Mouse (Mus musculus) T-helper 2 cell (primary cell): ENCODE measurements around the gene Tyk2.

Source experiments
- in situ Hi-C: fragments of 300-600 bp; cut with MboI, MseI; formaldehyde crosslinking; loops from one replicate; pipeline ENCODE4 v1.15.1; 2025; ENCODE audit warnings: high pct_unique_total_duplicates

The Tyk2 gene

GRCm38 (mm10) chr9:21121483-21121882 is 9.6 kb downstream of the Tyk2 start:
- in situ Hi-C loops = no loop called here

DNA sequence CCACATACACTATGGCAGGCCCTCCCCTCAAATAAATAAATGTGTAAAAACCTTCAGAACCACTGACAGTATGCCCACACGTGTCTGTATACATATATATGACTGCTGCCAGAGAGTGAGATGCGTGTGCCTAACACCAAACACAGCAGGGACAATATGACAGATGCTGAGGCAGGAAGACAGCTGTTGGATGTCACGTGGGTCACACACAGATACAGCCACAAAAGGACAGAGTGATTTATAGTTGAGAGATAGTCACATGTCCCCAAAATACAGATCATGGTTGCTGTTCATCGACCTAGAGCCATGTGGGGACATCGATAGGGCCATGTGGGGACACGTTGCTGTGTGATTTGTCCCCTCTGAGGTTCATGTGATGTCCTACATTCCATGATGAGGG is 14.0 kb downstream of the Tyk2 start:
- in situ Hi-C loops = loop anchor here (5.0 to 10.0 kb wide), 2 partner anchors 75 to 1258 kb away; no protein-coding TSS in a partner anchor

DNA sequence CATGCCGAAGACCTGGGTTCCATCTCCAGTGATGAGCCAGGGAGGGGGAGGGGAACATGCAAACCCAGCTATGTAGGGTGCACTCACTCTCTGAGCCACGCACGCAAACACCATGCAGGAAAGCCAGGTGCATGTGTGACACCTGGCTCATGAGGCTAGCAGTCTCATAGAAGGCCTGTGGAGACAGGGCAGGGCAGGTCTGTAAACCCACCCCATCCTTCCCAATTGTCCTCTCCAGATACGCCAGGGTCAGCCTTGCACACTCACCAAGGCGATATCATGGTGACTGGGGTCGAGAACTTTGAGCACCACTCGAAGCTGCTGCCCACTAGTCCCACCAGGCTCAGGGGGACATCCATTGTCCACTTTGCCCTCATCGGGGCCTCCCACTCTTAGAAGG is 15.9 kb downstream of the Tyk2 start:
- in situ Hi-C loops = loop anchor here (5.0 to 10.0 kb wide), 2 partner anchors 73 to 1260 kb away; no protein-coding TSS in a partner anchor

GRCm38 (mm10) chr9:21114190-21114589 is 16.9 kb downstream of the Tyk2 start:
- in situ Hi-C loops = loop anchor here (10.0 kb wide), 1 partner anchor 1261 kb away; no protein-coding TSS in a partner anchor

- in situ Hi-C loops = loop anchor here (10.0 kb wide), 1 partner anchor 1261 kb away; no protein-coding TSS in a partner anchor
Observed at GRCm38 (mm10) chr9:21113751-21114150, 17.3 kb downstream of the Tyk2 start.

DNA sequence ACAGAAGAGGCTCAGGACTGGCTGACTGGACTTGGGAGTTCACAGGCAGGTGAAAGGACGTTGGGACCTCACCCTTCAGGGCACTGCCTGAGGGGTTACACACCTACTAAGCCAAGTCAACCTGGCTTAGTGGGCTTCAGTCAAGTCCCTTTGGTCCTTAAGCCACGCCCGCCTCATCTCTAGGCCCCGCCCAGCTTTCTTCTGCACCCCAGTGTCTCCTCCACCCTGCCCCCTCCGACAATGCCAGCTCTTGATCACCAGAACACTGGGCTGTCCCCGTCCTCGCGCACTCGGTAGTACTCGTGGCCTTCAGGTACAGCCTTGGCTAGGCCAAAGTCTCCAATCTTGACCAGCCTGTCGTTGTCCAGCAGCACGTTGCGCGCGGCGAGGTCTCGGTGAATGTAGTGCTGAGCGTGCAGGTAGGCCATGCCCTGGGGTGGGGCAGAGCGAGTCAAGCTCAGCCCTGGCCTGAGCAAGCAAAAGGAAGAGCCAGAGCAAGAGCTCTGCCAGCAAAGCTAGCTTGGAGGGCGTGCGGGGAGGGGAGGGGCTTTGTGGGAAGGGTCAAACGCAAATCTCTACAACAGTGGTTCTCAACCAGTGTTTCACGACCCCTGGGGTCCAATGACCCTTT is 23.3 kb downstream of the Tyk2 start:
- in situ Hi-C loops = no loop called here

GRCm38 (mm10) chr9:21105760-21106564 is 25.1 kb downstream of the Tyk2 start:
- in situ Hi-C loops = no loop called here

- in situ Hi-C loops = no loop called here
Observed at GRCm38 (mm10) chr9:21104814-21105213, 26.2 kb downstream of the Tyk2 start.

DNA sequence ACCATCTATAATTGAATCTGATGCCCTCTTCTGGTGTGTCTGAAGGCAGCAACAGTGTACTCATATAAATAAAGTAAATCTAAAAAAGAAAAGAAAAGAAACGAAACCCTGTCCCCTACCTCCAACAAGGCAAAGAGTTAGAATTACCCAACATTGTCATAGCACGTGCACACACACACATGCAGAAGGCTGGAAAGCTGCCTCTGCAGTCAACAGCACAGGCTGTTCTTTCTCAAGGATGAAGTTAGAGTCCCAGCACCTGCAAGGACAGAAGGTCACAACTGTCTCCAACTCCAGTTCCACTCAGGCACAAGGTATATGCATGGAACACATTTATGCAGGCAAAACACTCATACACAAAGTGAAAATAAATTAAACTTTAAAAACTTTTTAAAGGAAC is 29.0 kb downstream of the Tyk2 start:
- in situ Hi-C loops = no loop called here

DNA sequence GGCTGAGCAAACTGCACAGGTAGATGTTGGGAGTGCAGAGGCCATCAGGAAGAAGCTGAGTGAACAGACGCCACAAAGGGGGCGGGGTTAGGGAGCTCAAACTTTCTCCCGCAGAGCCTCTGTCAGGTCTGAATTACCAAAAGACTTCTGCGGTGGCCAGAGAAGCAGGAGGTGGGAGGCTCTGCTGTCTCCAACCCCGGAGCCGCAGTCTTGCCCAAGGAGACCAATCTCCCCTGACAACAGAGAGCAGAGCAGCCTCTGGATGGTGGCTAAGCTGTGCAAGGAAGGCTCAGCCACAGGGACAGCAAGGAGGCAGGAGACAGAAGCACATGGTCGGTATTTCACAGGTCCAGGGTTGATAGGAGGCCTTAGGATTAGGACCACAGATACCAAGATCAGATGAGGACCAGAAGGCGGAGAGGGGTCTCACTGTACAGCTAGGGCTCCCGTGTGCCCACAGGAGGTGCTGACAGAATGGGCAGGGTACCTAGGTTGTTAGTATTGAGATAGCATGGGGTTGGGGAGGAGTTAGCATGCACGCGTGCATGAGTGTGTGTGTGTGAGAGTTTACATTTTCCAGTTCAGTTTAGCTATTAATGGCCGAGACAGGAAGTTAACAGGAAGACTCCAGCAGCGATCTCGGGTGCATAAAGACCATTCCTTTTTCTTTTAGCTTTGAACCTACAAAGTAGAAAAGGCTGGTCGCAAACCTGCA is 30.4 kb downstream of the Tyk2 start:
- in situ Hi-C loops = no loop called here

DNA sequence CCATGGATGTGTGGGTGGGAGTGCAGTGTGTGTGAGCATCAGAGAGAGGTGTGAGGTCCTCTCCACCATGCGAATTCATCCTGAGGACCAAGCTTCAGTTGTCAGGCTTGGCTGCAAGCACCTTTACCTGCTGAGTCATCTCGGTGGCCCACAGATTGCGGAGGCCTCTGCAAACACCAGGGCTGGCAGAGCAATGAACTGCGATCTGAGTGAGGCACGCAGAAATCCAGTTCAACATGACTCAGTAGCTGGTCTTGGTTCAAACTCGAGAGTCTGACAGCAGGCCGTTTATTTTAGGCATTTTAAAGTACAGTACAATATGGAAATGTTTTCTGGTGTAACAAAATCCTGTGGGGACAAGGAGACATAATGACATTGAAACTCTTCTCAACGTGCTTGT is 33.2 kb downstream of the Tyk2 start:
- in situ Hi-C loops = no loop called here

- in situ Hi-C loops = no loop called here
Observed at GRCm38 (mm10) chr9:21095958-21096357, 35.1 kb downstream of the Tyk2 start.

GRCm38 (mm10) chr9:21093423-21093822 is 37.6 kb downstream of the Tyk2 start:
- in situ Hi-C loops = no loop called here

DNA sequence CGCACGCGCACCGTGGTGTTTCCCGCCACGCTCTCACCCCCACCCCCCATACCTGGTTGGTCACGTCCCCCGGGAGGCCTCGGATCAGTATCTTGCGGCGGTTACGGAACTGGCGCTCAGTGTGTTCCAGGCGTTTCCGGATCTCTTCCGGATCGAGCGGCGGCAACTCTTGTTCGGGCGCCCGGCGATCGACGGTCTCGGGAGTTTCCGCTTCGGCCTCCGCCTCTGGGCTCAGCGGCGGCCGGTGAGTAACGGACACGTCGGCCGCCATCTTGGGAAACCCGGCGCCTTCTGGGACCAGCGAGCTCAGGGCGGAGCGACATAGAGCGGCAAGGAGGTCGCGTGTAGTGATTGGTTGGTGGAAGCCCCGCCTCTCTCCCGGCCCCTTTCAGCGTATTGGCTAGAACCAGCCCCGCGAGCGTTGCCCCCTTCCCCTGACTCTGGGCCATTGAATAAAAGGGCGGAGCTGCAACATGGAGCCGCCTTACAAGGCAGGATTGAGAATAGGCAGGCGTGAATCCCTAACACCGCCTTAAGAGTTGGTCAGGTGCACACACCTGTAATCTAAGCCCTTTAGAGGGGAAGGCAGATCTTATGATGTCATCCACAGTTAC is 39.2 kb downstream of the Tyk2 start, which contains the start of the genes Gm38431 and Raver1:
Gene Gm38431, minus strand, starts transcription at position 291 of the 614 bp plus-strand sequence.
Gene Raver1, minus strand, starts transcription at position 302 of the 614 bp plus-strand sequence.
- in situ Hi-C loops = no loop called here

GRCm38 (mm10) chr9:21090972-21091706 is 39.9 kb downstream of the Tyk2 start:
- in situ Hi-C loops = no loop called here

GRCm38 (mm10) chr9:21090537-21090936 is 40.5 kb downstream of the Tyk2 start:
- in situ Hi-C loops = no loop called here

DNA sequence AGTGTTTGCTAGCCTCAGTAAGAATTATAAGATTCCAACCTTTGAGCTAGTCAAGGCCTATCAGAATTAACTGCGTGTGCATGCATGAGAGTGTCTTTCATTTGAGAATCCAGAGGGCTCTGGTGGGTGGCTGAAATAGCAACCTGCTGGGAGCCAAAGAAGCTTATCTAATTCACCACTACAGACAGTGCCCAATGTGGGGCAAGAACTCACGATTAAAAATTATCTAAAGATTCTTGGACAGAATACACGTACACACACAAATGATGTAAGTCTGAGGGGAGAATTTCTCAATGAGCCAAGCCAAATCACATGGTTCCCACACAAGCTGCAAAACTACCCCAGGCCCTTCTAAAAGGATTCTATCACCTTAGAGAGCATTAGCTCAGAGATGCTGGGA is 47.7 kb downstream of the Tyk2 start:
- in situ Hi-C loops = loop anchor here (10.0 kb wide), 1 partner anchor 159 kb away; no protein-coding TSS in a partner anchor

DNA sequence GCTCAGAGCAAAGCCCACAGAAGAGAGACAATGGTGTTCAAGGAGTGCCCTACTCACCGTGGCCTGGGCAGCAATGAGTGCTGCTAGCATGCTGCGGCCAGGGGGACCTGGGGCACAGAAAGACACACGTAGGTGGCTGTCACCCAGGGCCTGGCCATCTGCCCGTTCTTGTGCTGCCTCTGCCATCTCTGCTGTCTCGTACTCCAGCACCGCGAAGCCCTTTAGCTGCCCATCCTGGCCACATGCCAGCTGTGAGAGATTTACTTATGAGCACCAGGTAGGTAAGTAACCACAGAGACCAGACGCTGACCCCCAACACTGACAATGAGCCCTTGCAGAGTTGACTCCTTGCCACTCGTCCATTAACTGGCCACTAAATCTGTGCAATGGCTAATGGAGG is 49.9 kb downstream of the Tyk2 start:
- in situ Hi-C loops = loop anchor here (10.0 kb wide), 1 partner anchor 156 kb away; no protein-coding TSS in a partner anchor

DNA sequence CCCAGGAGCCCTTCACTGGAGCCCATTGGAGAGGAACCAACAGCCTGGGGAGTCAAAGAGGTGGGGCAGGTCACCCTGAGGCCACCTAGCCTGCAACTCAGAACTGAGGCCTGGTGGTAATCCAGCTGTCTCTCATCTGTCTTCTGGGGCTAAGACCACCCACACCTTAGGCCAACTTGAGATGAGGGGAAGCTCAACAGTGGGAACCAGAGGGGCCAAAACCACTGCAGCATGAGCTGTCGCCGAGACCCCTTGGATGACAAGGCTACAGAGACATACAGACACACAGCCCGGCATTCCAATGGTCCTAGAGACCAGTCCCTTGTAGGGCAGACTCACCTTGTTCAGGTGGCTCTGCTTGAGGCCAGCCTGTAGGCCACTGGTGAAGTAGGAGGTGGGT is 55.4 kb downstream of the Tyk2 start:
- in situ Hi-C loops = no loop called here

GRCm38 (mm10) chr9:21074173-21074572 is 56.9 kb downstream of the Tyk2 start:
- in situ Hi-C loops = loop anchor here (5.0 kb wide), 1 partner anchor 68 kb away; no protein-coding TSS in a partner anchor
